Mouse (Mus musculus) central nervous system, embryonic 18 days (tissue): ENCODE results near the gene Gpx8. TPM values are rescaled to one million over a fixed set of nuclear protein-coding genes. Genes with fewer than 3 reads are reported as not detected.

Source experiments
- polyA plus RNA-seq: library from polyadenylated mRNA; depleted of rRNA; stranded (reverse); fragments of >200 nt; gene quantifications from 2 replicates; pipeline ENCODE4 v1.2.3, GENCODE M21; 2012; rRNA removed

Gene Gpx8
- 21.2 and 30.2 TPM in 2 replicates for polyA plus RNA-seq

DNA sequence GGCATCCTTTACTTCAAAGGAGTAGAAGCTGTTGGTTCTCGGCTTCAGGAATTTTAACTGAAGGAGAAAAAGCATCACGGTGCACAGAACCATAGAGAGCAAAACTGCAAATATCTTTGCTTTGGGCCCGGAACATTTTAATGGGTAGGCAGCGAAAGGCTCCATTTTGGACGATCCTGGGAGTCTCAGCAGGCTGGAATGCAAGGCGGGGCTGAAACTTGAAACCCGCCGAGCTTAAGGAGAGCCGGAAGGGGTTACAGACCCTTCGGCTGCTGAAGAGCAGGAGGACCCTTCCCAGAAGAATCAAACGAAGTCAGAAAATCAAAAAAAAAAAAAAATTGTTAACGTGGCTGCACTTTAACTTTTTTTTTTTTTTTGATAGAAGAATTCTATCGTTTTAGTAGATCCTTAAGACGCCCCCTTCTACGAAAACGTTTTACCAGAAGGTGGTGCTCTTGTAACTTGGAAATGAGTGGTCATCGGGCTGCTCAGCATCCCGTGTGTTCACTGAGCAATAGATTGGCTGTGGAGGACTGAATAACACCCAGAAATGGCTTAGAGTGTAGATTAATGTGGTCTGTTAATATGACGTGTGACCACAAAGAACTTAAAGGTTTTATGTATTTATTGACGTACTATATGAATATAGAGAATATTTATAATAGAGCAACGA lies at the start of gene Gpx8:
Gpx8 (minus strand) TSS at position 200 of the 673 bp plus-strand sequence.

GRCm38 (mm10) chr13:113034950-113035421 lies 11.2 kb downstream of the Gpx8 start, which contains the start of gene Cdc20b:
Cdc20b (plus strand) TSS chr13:113035111.

GRCm38 (mm10) chr13:112993531-112994152 lies 52.6 kb downstream of the Gpx8 start, which contains the start of gene Mcidas:
Mcidas (plus strand) TSS chr13:112993845.

Other genes with a start within 250 kb of the Gpx8 start
- gene Plpp1, start 245.6 kb downstream of the Gpx8 start, polyA plus RNA-seq = 39.4 and 43.9 TPM in 2 replicates
- 47.8 and 50.1 TPM in 2 replicates for gene Mtrex, start 119.0 kb downstream of the Gpx8 start, polyA plus RNA-seq
- gene Dhx29, start 119.0 kb downstream of the Gpx8 start, polyA plus RNA-seq = 17.2 and 18.2 TPM in 2 replicates
- gene Ccno, start 58.6 kb downstream of the Gpx8 start, polyA plus RNA-seq = 2.0 and 2.2 TPM in 2 replicates
- 0.60 and 0.80 TPM in 2 replicates for gene Mcidas, start 52.6 kb downstream of the Gpx8 start, polyA plus RNA-seq
- 0.62 and 1.0 TPM in 2 replicates for gene Cdc20b, start 11.3 kb downstream of the Gpx8 start, polyA plus RNA-seq
- gene Gzma, start 54.6 kb upstream of the Gpx8 start, polyA plus RNA-seq = 0.07 TPM in 1 of 2 replicates, not detected in the other
- gene Esm1, start 163.2 kb upstream of the Gpx8 start, polyA plus RNA-seq = 0.41 and 1.6 TPM in 2 replicates
- gene Gzmk, start 179.5 kb upstream of the Gpx8 start, polyA plus RNA-seq = 0.09 and 0.12 TPM in 2 replicates
- gene BC067074, start 246.7 kb upstream of the Gpx8 start, polyA plus RNA-seq = 1.3 and 1.7 TPM in 2 replicates